Mouse (Mus musculus): ENCODE measurements around the gene Rasgef1b. TPM values are rescaled to one million over a fixed set of nuclear protein-coding genes. Genes with fewer than 3 reads are reported as not detected.
A peak's percentile ranks its signal among the peaks of the same experiment; 100 is the strongest.

The Rasgef1b gene
- polyA plus RNA-seq, 1 experiment from 2014 or later = 31.1 TPM

- 86% methylated on average over 2 of the region's 2 CpGs for WGBS
- Histone ChIP-seq H3K9me3 (replicated peaks; ENCODE audit: control insufficient read depth, low read length) (no peaks in the 10 kb centered on the region), H3K9ac (ENCODE audit: low read length) (no peak overlapping the region), H3K4me1 (ENCODE audit: control insufficient read depth, insufficient read depth, low read length) (0 out of 2 replicates have a peak, but pooled peaks cover 4% of the 10 kb centered on the region), H3K4me3 (ENCODE audit: low read length) (no peak overlapping the region), H3K27me3 (ENCODE audit: control insufficient read depth, insufficient read depth, low read length) (no peaks in the 10 kb centered on the region), H3K4me2 (ENCODE audit: low read depth, low read length) (no peak overlapping the region), H3K27ac (ENCODE audit: low read length) (no peak overlapping the region), H3K36me3 (ENCODE audit: control insufficient read depth, insufficient read depth) (no peaks in the 10 kb centered on the region)
- no peak for ATAC-seq (replicated peaks; ENCODE audit: extremely low read depth, insufficient read depth, low FRiP score)
These were observed 459.7 kb downstream of the Rasgef1b start for GRCm38 (mm10) chr5:99269131-99269530.

GRCm38 (mm10) chr5:99267338-99267737 lies 461.5 kb downstream of the Rasgef1b start:
- Histone ChIP-seq H3K27me3 (ENCODE audit: control insufficient read depth, insufficient read depth, low read length) (no peaks in the 10 kb centered on the region), H3K4me1 (ENCODE audit: control insufficient read depth, insufficient read depth, low read length) (peaks cover 5% of the 10 kb centered on the region; the same call in 1 of the 2 replicates), H3K9ac (ENCODE audit: low read length) (no peak overlapping the region), H3K36me3 (ENCODE audit: control insufficient read depth, insufficient read depth) (no peaks in the 10 kb centered on the region), H3K4me2 (ENCODE audit: low read depth, low read length) (no peak overlapping the region), H3K9me3 (replicated peaks; ENCODE audit: control insufficient read depth, low read length) (no peaks in the 10 kb centered on the region), H3K27ac (ENCODE audit: low read length) (no peak overlapping the region), H3K4me3 (ENCODE audit: low read length) (no peak overlapping the region)
- 71% methylated on average over 5 of the region's 5 CpGs for WGBS
- ATAC-seq (replicated peaks; ENCODE audit: extremely low read depth, insufficient read depth, low FRiP score) = no peak

DNA sequence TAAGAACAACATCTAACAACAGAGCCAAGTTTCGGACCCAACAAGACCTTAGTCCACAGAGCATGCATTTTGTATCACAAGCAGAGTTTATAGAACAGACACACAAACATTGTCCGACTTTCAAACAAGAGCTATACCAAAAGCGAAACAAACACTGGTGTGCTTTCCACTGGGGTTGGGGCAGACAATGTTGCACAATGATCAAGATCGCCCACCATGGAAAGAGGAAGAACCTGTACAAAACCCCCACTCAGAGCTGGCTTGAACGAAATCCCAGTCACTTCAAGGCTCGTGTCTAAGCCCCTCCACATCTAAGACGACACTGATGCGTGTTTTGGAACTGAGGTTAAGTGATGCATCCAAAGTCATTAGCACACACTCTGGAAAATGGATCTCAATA lies 462.6 kb downstream of the Rasgef1b start:
- ATAC-seq (replicated peaks; ENCODE audit: extremely low read depth, insufficient read depth, low FRiP score) = no peak
- H3K27me3 ChIP-seq (ENCODE audit: control insufficient read depth, insufficient read depth, low read length) = no peaks in the 10 kb centered on the region
- no peaks in the 10 kb centered on the region for H3K36me3 ChIP-seq (ENCODE audit: control insufficient read depth, insufficient read depth)
- no peaks in the 10 kb centered on the region for H3K9me3 ChIP-seq (replicated peaks; ENCODE audit: control insufficient read depth, low read length)
- H3K9ac ChIP-seq (ENCODE audit: low read length) = no peak overlapping the region
- no peak overlapping the region for H3K4me3 ChIP-seq (ENCODE audit: low read length)
- H3K4me1 ChIP-seq (ENCODE audit: control insufficient read depth, insufficient read depth, low read length) = peaks cover 6% of the 10 kb centered on the region; the same call in 1 of the 2 replicates
- WGBS = 89% methylated on average over 8 of the region's 8 CpGs
- no peak overlapping the region for H3K27ac ChIP-seq (ENCODE audit: low read length)
- H3K4me2 ChIP-seq (ENCODE audit: low read depth, low read length) = no peak overlapping the region

DNA sequence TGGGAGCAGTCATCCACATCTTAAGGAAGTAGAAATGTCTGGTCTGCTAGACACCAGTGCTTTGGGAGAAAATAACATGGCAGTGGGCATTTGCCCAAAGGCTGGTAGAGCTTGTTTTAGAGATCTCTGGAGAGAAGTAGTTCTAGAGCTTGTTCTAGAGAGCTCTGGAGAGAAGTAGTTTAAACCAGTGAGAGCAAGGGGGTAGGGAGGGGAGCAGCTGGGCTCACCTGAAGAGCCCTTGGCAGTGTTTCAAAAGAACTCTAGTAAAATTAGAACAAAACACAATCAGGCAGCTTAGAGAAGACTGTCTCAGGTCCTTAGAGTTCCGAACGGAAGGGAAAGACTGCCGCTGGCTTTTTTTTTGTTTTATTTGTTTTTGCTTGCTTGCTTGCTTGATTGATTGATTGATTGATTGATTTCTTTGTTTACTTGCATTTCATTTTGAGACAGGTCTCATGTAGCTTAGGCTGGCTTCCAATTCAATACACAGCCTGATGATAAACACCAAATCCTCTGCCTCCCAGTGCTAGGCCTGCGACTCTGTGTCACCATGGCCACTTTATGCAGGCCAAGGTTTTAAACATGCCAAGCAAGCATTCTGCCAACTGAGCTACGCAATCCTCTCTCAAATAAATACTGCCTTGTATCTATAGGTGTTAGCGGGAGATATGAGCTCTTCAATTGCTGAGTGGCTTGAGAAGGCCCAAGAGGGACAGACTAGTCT lies 466.5 kb downstream of the Rasgef1b start:
- H3K4me1 ChIP-seq (ENCODE audit: control insufficient read depth, insufficient read depth, low read length) = peaks cover 6% of the 10 kb centered on the region; the same call in 1 of the 2 replicates
- H3K4me2 ChIP-seq (ENCODE audit: low read depth, low read length) = no peak overlapping the region
- no peak overlapping the region for H3K9ac ChIP-seq (ENCODE audit: low read length)
- ATAC-seq (replicated peaks; ENCODE audit: extremely low read depth, insufficient read depth, low FRiP score) = no peak
- H3K27ac ChIP-seq (ENCODE audit: low read length) = no peak overlapping the region
- H3K9me3 ChIP-seq (replicated peaks; ENCODE audit: control insufficient read depth, low read length) = no peaks in the 10 kb centered on the region
- 54% methylated on average over 6 of the region's 6 CpGs for WGBS
- H3K36me3 ChIP-seq (ENCODE audit: control insufficient read depth, insufficient read depth) = no peaks in the 10 kb centered on the region
- no peaks in the 10 kb centered on the region for H3K27me3 ChIP-seq (ENCODE audit: control insufficient read depth, insufficient read depth, low read length)
- no peak overlapping the region for H3K4me3 ChIP-seq (ENCODE audit: low read length)

DNA sequence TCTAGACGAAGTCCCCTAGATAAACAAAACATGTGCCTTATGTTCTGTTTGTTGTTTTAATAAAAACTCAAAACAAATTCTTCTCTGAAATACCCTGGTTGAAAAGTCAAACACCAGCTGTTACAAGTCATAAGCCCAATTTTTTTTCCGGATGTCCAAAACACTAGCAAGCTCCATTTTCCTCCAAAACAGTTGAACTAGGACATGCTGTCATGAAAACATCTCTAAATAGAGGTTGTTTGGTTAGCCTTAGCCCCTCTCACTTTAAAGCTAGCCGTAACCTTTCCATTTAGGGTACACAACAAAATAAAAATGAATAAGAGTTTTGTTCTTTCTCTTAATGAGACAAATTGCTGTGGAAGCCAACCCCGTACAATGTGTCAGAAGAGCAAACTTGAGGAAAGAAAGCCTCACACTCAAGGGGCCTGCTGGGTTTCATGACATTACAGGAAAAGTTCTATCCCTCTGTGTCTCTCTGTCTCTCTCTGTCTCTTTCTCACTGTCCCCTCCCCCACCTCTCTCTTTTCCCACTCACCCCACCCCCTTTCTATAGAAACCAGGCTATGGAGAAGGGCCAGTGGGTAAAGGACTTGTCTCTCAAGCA lies 467.6 kb downstream of the Rasgef1b start:
- 86% methylated on average over 4 of the region's 4 CpGs for WGBS
- no peak overlapping the region for H3K4me2 ChIP-seq (ENCODE audit: low read depth, low read length)

DNA sequence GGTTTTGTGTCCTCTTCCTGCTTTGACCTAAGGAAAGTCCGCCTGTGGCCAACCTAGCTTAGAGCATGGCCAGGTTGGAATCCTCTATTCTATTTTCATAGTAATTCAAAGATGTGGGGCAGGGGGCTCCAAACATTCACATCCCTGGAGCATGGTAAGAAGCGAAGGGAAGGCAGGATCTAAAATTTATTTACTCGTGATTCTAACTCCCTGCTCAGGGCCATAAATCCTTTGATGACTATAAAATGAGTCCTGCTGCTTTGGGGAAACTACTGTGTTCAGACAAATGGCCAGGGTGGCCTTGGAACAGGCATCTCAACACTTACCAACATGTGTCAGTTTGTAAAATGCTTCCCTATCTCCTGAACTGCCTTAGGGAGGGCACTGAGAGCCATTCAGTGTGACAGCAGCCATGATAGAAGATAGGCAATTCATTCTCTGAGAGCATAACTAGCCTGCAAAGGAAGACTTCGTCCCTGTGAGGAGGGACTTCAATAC lies 470.8 kb downstream of the Rasgef1b start:
- no peaks in the 10 kb centered on the region for H3K36me3 ChIP-seq (ENCODE audit: control insufficient read depth, insufficient read depth)
- no peak overlapping the region for H3K4me2 ChIP-seq (ENCODE audit: low read depth, low read length)
- no peak overlapping the region for H3K4me3 ChIP-seq (ENCODE audit: low read length)
- H3K27ac ChIP-seq (ENCODE audit: low read length) = no peak overlapping the region
- H3K27me3 ChIP-seq (ENCODE audit: control insufficient read depth, insufficient read depth, low read length) = no peaks in the 10 kb centered on the region
- H3K4me1 ChIP-seq (ENCODE audit: control insufficient read depth, insufficient read depth, low read length) = peaks cover 6% of the 10 kb centered on the region; the same call in 1 of the 2 replicates
- 79% methylated on average over 4 of the region's 4 CpGs for WGBS
- no peaks in the 10 kb centered on the region for H3K9me3 ChIP-seq (replicated peaks; ENCODE audit: control insufficient read depth, low read length)
- no peak for ATAC-seq (replicated peaks; ENCODE audit: extremely low read depth, insufficient read depth, low FRiP score)
- no peak overlapping the region for H3K9ac ChIP-seq (ENCODE audit: low read length)

More for the DNA sequence above, 467.6 kb downstream of the Rasgef1b start:
- Histone ChIP-seq H3K4me3 (ENCODE audit: low read length) (no peak overlapping the region), H3K9me3 (replicated peaks; ENCODE audit: control insufficient read depth, low read length) (no peaks in the 10 kb centered on the region), H3K4me1 (ENCODE audit: control insufficient read depth, insufficient read depth, low read length) (peaks cover 6% of the 10 kb centered on the region; the same call in 1 of the 2 replicates), H3K27me3 (ENCODE audit: control insufficient read depth, insufficient read depth, low read length) (no peaks in the 10 kb centered on the region), H3K9ac (ENCODE audit: low read length) (no peak overlapping the region), H3K36me3 (ENCODE audit: control insufficient read depth, insufficient read depth) (no peaks in the 10 kb centered on the region), H3K27ac (ENCODE audit: low read length) (no peak overlapping the region)
- ATAC-seq (replicated peaks; ENCODE audit: extremely low read depth, insufficient read depth, low FRiP score) = no peak

- under 1% methylated on average over 77 of the region's 78 CpGs for WGBS
- Histone ChIP-seq H3K9ac (ENCODE audit: low read length) (peak overlapping the region; percentile 85), H3K27me3 (ENCODE audit: control insufficient read depth, insufficient read depth, low read length) (no peaks in the 10 kb centered on the region), H3K9me3 (replicated peaks; ENCODE audit: control insufficient read depth, low read length) (no peaks in the 10 kb centered on the region), H3K36me3 (ENCODE audit: control insufficient read depth, insufficient read depth) (no peaks in the 10 kb centered on the region), H3K4me2 (ENCODE audit: low read depth, low read length) (peak overlapping the region; percentile 90), H3K4me3 (ENCODE audit: low read length) (peak overlapping the region; percentile 79), H3K4me1 (ENCODE audit: control insufficient read depth, insufficient read depth, low read length) (peaks cover 16% of the 10 kb centered on the region), H3K27ac (ENCODE audit: low read length) (peak overlapping the region; percentile 86)
- ATAC-seq (replicated peaks; ENCODE audit: extremely low read depth, insufficient read depth, low FRiP score) = peak; percentile 94
These were observed 476.4 kb downstream of the Rasgef1b start for GRCm38 (mm10) chr5:99252203-99253135.

DNA sequence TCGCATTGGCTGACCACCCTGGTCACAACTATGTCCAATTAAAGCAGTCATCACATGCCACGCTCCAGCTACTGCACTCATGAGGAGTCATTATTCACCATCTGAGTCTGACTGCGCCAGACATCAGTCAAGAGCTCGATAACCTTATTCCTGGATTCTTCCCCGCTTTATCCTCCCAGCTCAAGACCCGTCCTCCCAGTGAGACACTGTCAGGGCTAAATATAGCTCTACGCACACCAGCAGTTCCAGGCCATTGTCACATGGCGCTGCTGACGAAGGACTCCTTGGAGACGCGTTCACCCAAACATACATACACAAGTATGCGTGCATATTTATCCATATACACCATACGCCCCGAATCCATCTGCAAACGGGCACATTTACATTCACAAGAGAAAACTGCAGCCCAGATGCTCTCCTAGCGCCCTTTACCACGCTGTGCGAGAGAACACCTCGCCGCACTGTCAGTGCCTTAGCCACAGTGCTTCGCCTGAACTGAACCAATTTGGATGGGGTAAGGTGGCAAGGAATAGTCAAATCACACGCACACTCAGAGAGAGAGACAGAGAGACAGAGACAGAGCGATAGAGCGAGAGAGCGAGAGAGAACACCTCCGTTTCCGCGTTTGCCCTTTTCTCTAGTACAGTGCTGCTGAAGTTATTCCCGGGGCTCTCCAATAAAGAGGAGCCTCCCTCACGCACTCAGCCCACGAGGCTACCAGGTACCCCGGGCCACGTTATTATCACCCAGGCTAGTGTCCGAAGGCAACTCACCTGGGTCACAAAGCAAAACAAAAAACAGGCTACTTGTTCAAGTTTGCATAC lies 477.3 kb downstream of the Rasgef1b start:
- Histone ChIP-seq H3K27ac (ENCODE audit: low read length) (peak overlapping the region; percentile 86), H3K9me3 (replicated peaks; ENCODE audit: control insufficient read depth, low read length) (no peaks in the 10 kb centered on the region), H3K9ac (ENCODE audit: low read length) (peak overlapping the region; percentile 85), H3K4me1 (ENCODE audit: control insufficient read depth, insufficient read depth, low read length) (peaks cover 21% of the 10 kb centered on the region), H3K36me3 (ENCODE audit: control insufficient read depth, insufficient read depth) (no peaks in the 10 kb centered on the region), H3K4me3 (ENCODE audit: low read length) (peak overlapping the region; percentile 79), H3K27me3 (ENCODE audit: control insufficient read depth, insufficient read depth, low read length) (no peaks in the 10 kb centered on the region), H3K4me2 (ENCODE audit: low read depth, low read length) (peak overlapping the region; percentile 90)
- ATAC-seq (replicated peaks; ENCODE audit: extremely low read depth, insufficient read depth, low FRiP score) = peak; percentile 40; the same call in 1 of the 2 replicates
- WGBS = 1% methylated on average over 34 of the region's 34 CpGs

All from heart, embryonic 16.5 days (tissue).